Mouse (Mus musculus): ENCODE measurements around the gene Slc15a1. TPM values are rescaled to one million over a fixed set of nuclear protein-coding genes. Genes with fewer than 3 reads are reported as not detected.

The Slc15a1 gene
- polyA plus RNA-seq, 1 experiment: 0.11 TPM

DNA sequence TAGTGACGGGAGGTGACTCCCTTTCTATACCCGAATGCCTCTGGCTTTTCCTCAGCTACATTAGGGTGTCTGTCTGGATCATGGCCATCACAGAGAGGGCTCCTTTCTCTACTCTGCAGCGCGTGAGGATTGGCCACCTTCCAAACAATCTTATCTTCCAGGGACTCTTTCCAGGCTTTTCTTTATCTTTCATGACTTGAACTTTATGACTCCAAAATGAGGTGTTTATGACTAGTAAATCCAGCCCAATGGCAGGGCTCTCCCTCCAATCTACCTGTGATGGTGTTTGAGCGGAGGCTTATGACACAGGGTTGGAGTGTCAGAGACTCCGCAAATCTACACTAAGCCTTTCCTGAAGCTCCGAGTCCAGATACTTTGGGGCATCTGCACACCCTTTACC lies 36.2 kb upstream of the Slc15a1 start:
- Histone ChIP-seq H3K36me3 (ENCODE audit: control insufficient read depth, insufficient read depth, low read length) (0 out of 2 replicates have a peak, but pooled peaks cover 2% of the 10 kb centered on the region), H3K27ac (ENCODE audit: insufficient read depth, low read depth, low read length) (no peak overlapping the region), H3K4me3 (ENCODE audit: insufficient read depth, low read depth, low read length) (no peak overlapping the region), H3K27me3 (replicated peaks; ENCODE audit: control insufficient read depth, insufficient read depth, low read length) (no peaks in the 10 kb centered on the region), H3K4me1 (ENCODE audit: control insufficient read depth, insufficient read depth, low read length) (no peaks in the 10 kb centered on the region)
- TF ChIP-seq POLR2A (IDR thresholded peaks at IDR 0.05; ENCODE audit: low read depth, low read length) (no peak), CTCF (conservative IDR thresholded peaks at IDR 0.05; ENCODE audit: insufficient read depth, insufficient read length, low read depth, low read length) (no peak)
- DNase-seq: no peak
- 85% methylated on average over 7 of the region's 7 CpGs for WGBS

DNA sequence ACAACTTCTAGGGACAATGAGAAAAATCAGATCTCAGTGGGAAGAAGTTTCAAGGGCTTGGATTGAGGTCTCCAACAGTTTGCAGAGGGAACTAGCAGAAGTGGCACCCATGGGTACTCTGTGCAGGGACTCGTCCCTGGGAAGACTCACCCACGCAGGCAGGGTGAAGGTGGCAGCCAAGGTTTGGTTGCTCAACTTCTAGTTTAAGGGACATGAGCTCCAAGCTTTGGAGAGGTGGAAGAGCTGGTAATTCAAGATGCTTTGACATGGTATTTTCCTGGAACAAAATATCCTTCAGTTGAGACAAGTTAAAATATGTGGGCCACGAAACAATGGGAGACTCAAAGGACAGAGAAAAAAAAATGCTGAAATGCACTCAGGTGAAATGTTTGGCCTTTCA lies 29.4 kb upstream of the Slc15a1 start:
- H3K4me1 ChIP-seq (ENCODE audit: control insufficient read depth, insufficient read depth, low read length): no peaks in the 10 kb centered on the region
- TF ChIP-seq POLR2A (IDR thresholded peaks at IDR 0.05; ENCODE audit: low read depth, low read length) (no peak), CTCF (conservative IDR thresholded peaks at IDR 0.05; ENCODE audit: insufficient read depth, insufficient read length, low read depth, low read length) (no peak)
- no peak overlapping the region for H3K4me3 ChIP-seq (ENCODE audit: insufficient read depth, low read depth, low read length)
- no peak overlapping the region for H3K27ac ChIP-seq (ENCODE audit: insufficient read depth, low read depth, low read length)
- H3K27me3 ChIP-seq (replicated peaks; ENCODE audit: control insufficient read depth, insufficient read depth, low read length): no peaks in the 10 kb centered on the region
- H3K36me3 ChIP-seq (ENCODE audit: control insufficient read depth, insufficient read depth, low read length): no peaks in the 10 kb centered on the region
- DNase-seq: no peak
- 84% methylated on average over 3 of the region's 3 CpGs for WGBS

GRCm38 (mm10) chr14:121530853-121531252 lies 25.8 kb upstream of the Slc15a1 start:
- H3K27me3 ChIP-seq (replicated peaks; ENCODE audit: control insufficient read depth, insufficient read depth, low read length): no peaks in the 10 kb centered on the region
- H3K27ac ChIP-seq (ENCODE audit: insufficient read depth, low read depth, low read length): no peak overlapping the region
- H3K4me3 ChIP-seq (ENCODE audit: insufficient read depth, low read depth, low read length): no peak overlapping the region
- 86% methylated on average over 9 of the region's 9 CpGs for WGBS
- no peaks in the 10 kb centered on the region for H3K36me3 ChIP-seq (ENCODE audit: control insufficient read depth, insufficient read depth, low read length)
- no peak for TF ChIP-seq CTCF (conservative IDR thresholded peaks at IDR 0.05; ENCODE audit: insufficient read depth, insufficient read length, low read depth, low read length)
- no peak for DNase-seq
- H3K4me1 ChIP-seq (ENCODE audit: control insufficient read depth, insufficient read depth, low read length): no peaks in the 10 kb centered on the region

DNA sequence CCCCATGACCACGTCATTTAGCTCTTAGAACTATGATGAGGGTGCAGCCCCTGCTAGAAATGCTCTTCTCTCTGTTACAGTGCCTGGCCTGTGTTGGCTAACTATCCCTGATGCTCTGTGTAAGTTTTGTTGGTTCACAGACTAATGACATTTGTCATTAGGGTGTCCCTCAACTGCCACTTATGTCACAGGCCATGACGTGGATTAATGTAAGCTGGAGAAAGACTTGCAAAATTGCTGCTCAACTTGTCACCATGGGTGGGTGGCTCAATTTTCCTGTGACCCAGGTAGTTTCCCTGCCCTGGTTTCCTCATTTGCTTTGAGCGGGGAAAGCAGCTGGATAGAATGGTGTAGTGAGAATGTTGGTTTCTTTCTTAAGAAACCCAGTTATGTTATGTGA lies 22.8 kb upstream of the Slc15a1 start:
- Histone ChIP-seq H3K4me1 (ENCODE audit: control insufficient read depth, insufficient read depth, low read length) (no peaks in the 10 kb centered on the region), H3K4me3 (ENCODE audit: insufficient read depth, low read depth, low read length) (no peak overlapping the region), H3K36me3 (ENCODE audit: control insufficient read depth, insufficient read depth, low read length) (no peaks in the 10 kb centered on the region), H3K27me3 (replicated peaks; ENCODE audit: control insufficient read depth, insufficient read depth, low read length) (no peaks in the 10 kb centered on the region), H3K27ac (ENCODE audit: insufficient read depth, low read depth, low read length) (no peak overlapping the region)
- WGBS: 91% methylated on average over 3 of the region's 3 CpGs
- TF ChIP-seq POLR2A (IDR thresholded peaks at IDR 0.05; ENCODE audit: low read depth, low read length) (no peak), CTCF (conservative IDR thresholded peaks at IDR 0.05; ENCODE audit: insufficient read depth, insufficient read length, low read depth, low read length) (no peak)
- no peak for DNase-seq

- Histone ChIP-seq H3K4me3 (ENCODE audit: insufficient read depth, low read depth, low read length) (no peak overlapping the region), H3K27me3 (replicated peaks; ENCODE audit: control insufficient read depth, insufficient read depth, low read length) (no peaks in the 10 kb centered on the region), H3K27ac (ENCODE audit: insufficient read depth, low read depth, low read length) (no peak overlapping the region), H3K4me1 (ENCODE audit: control insufficient read depth, insufficient read depth, low read length) (no peaks in the 10 kb centered on the region), H3K36me3 (ENCODE audit: control insufficient read depth, insufficient read depth, low read length) (no peaks in the 10 kb centered on the region)
- TF ChIP-seq POLR2A (IDR thresholded peaks at IDR 0.05; ENCODE audit: low read depth, low read length) (no peak), CTCF (conservative IDR thresholded peaks at IDR 0.05; ENCODE audit: insufficient read depth, insufficient read length, low read depth, low read length) (no peak)
- WGBS: 70% methylated on average over 1 of the region's 1 CpGs
- DNase-seq: no peak
Measured at GRCm38 (mm10) chr14:121527201-121527600, 22.1 kb upstream of the Slc15a1 start.

DNA sequence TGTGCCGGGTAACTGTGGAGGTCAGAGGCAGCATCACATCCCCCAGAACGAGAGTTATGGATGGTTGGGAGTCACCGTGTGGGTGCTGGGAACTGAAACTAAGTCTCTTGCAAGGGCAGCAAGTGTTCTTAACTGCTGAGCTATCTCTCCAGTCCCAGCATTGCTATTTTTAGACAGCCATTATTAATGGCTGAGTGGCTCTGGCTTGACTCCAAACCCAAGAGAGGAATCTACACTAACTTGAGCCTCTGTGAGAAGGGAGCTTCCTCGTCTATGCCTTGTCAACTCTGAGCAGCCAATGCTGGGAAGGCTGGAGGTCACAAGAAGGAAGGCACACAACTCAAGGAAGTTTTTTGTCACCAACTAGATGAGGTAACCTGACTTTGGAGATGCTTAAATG lies 16.7 kb upstream of the Slc15a1 start:
- DNase-seq: peak; percentile 76
- 16% methylated on average over 4 of the region's 4 CpGs for WGBS
- H3K27me3 ChIP-seq (replicated peaks; ENCODE audit: control insufficient read depth, insufficient read depth, low read length): no peaks in the 10 kb centered on the region
- no peaks in the 10 kb centered on the region for H3K36me3 ChIP-seq (ENCODE audit: control insufficient read depth, insufficient read depth, low read length)
- H3K4me1 ChIP-seq (ENCODE audit: control insufficient read depth, insufficient read depth, low read length): peaks cover 6% of the 10 kb centered on the region; the same call in 1 of the 2 replicates
- H3K4me3 ChIP-seq (ENCODE audit: insufficient read depth, low read depth, low read length): no peak overlapping the region
- no peak overlapping the region for H3K27ac ChIP-seq (ENCODE audit: insufficient read depth, low read depth, low read length)
- TF ChIP-seq POLR2A (IDR thresholded peaks at IDR 0.05; ENCODE audit: low read depth, low read length): no peak
- no peak for TF ChIP-seq CTCF (conservative IDR thresholded peaks at IDR 0.05; ENCODE audit: insufficient read depth, insufficient read length, low read depth, low read length)

GRCm38 (mm10) chr14:121516881-121517280 lies 11.8 kb upstream of the Slc15a1 start:
- no peaks in the 10 kb centered on the region for H3K36me3 ChIP-seq (ENCODE audit: control insufficient read depth, insufficient read depth, low read length)
- no peak for TF ChIP-seq POLR2A (IDR thresholded peaks at IDR 0.05; ENCODE audit: low read depth, low read length)
- no peak for TF ChIP-seq CTCF (conservative IDR thresholded peaks at IDR 0.05; ENCODE audit: insufficient read depth, insufficient read length, low read depth, low read length)
- H3K27ac ChIP-seq (ENCODE audit: insufficient read depth, low read depth, low read length): no peak overlapping the region
- WGBS: 74% methylated on average over 5 of the region's 5 CpGs
- DNase-seq: no peak
- H3K4me3 ChIP-seq (ENCODE audit: insufficient read depth, low read depth, low read length): no peak overlapping the region
- no peaks in the 10 kb centered on the region for H3K27me3 ChIP-seq (replicated peaks; ENCODE audit: control insufficient read depth, insufficient read depth, low read length)
- H3K4me1 ChIP-seq (ENCODE audit: control insufficient read depth, insufficient read depth, low read length): peaks cover 6% of the 10 kb centered on the region; the same call in 1 of the 2 replicates

DNA sequence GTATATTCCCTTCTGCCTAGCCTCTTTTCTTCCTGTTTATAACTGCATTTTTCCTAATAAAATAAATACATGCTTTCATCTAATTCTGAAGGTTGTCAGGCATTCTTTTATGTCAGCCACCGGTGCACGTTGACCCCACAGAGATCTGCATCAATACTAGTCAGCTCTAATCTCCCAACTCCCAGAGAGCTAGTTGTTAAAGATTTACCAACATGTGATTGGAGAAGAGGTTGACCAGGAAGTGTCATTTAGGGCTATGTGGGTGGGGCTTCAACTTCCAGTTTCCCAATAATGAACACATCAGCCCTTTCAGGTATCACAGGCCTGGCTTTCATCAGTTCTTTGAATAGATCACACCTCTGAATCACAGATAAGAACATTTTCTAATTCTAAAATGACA lies 3.9 kb upstream of the Slc15a1 start:
- peak; percentile 15 for DNase-seq
- Histone ChIP-seq H3K27ac (ENCODE audit: insufficient read depth, low read depth, low read length) (no peak overlapping the region), H3K4me1 (ENCODE audit: control insufficient read depth, insufficient read depth, low read length) (no peaks in the 10 kb centered on the region), H3K36me3 (ENCODE audit: control insufficient read depth, insufficient read depth, low read length) (no peaks in the 10 kb centered on the region), H3K4me3 (ENCODE audit: insufficient read depth, low read depth, low read length) (no peak overlapping the region), H3K27me3 (replicated peaks; ENCODE audit: control insufficient read depth, insufficient read depth, low read length) (no peaks in the 10 kb centered on the region)
- 40% methylated on average over 2 of the region's 2 CpGs for WGBS
- TF ChIP-seq CTCF (conservative IDR thresholded peaks at IDR 0.05; ENCODE audit: insufficient read depth, insufficient read length, low read depth, low read length) (no peak), POLR2A (IDR thresholded peaks at IDR 0.05; ENCODE audit: low read depth, low read length) (no peak)

Measured in kidney, adult 2 months (tissue).